Mouse (Mus musculus): ENCODE results near the gene Lrrc27. TPM values are rescaled to one million over a fixed set of nuclear protein-coding genes. Genes with fewer than 3 reads are reported as not detected.

Gene Lrrc27
- polyA plus RNA-seq, 1 experiment from 2014 or later, result 94.3 TPM

GRCm38 (mm10) chr7:139246931-139247880 lies 34.4 kb downstream of the Lrrc27 start:
- Histone ChIP-seq H3K27ac (peak overlapping the region; percentile 83), H3K79me2 (ENCODE audit: inconsistent target) (peaks cover 38% of the 10 kb centered on the region), H3K36me3 (ENCODE audit: inconsistent target) (no peaks in the 10 kb centered on the region), H3K4me3 (ENCODE audit: inconsistent target) (peak overlapping the region; percentile 34)
- WGBS (ENCODE audit: missing documents), result 58% methylated on average over 37 of the region's 38 CpGs

- Histone ChIP-seq H3K27ac (peak within 1 kb of the TSS; percentile 93), H3K4me3 (ENCODE audit: inconsistent target) (peak within 1 kb of the TSS; percentile 84)
- WGBS (ENCODE audit: missing documents), result under 1% methylated on average over 62 of the region's 72 CpGs
Measured at GRCm38 (mm10) chr7:139247881-139248614, 35.3 kb downstream of the Lrrc27 start, which contains the start of gene Pwwp2b. Gene Pwwp2b (plus strand): TSS chr7:139248482.

DNA sequence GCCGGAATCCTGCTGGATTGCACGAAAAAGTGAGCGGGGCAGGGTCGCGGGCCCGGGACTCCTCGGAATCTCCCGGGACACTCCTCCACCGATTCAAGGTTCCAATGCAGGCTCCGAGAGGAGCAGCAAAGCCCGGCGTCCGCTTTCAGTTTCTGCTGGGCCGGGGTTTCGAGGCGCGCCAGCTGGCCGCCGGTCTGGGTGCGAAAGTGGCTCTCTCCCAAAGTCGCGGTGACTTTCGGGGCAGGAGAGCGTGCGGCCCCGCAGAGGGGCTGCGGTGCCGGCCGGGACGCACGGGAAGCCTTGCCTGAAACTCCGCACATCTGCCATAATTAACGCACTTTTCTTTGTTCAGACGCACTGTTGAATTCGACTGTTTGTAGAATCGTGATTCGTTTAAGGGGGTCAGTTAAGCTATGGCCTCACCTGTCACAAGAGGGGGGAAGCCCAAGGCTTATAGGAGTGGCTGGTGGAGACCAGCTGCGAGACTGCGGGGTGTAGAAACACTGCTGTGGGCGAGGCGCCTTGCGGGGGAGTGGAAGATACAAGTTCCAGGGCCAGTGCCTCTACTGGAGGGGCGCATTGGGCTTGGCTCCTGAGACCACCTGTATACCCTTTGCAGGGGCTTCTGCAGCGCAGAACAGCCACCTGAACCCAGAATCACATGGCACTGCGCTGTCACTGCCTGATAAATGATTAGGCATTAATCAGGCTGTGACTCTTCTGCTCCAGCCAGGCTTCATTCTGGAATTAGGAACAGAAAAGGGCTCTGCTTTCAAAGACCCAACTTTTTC lies 36.0 kb downstream of the Lrrc27 start:
- H3K79me2 ChIP-seq (ENCODE audit: inconsistent target), result peaks cover 54% of the 10 kb centered on the region
- peak overlapping the region; percentile 84 for H3K4me3 ChIP-seq (ENCODE audit: inconsistent target)
- 4% methylated on average over 42 of the region's 45 CpGs for WGBS (ENCODE audit: missing documents)
- no peaks in the 10 kb centered on the region for H3K36me3 ChIP-seq (ENCODE audit: inconsistent target)
- peak overlapping the region; percentile 93 for H3K27ac ChIP-seq

More at GRCm38 (mm10) chr7:139247881-139248614, 35.3 kb downstream of the Lrrc27 start, which contains the start of gene Pwwp2b:
- Histone ChIP-seq H3K79me2 (ENCODE audit: inconsistent target) (peaks cover 47% of the 10 kb centered on the region), H3K36me3 (ENCODE audit: inconsistent target) (no peaks in the 10 kb centered on the region)

DNA sequence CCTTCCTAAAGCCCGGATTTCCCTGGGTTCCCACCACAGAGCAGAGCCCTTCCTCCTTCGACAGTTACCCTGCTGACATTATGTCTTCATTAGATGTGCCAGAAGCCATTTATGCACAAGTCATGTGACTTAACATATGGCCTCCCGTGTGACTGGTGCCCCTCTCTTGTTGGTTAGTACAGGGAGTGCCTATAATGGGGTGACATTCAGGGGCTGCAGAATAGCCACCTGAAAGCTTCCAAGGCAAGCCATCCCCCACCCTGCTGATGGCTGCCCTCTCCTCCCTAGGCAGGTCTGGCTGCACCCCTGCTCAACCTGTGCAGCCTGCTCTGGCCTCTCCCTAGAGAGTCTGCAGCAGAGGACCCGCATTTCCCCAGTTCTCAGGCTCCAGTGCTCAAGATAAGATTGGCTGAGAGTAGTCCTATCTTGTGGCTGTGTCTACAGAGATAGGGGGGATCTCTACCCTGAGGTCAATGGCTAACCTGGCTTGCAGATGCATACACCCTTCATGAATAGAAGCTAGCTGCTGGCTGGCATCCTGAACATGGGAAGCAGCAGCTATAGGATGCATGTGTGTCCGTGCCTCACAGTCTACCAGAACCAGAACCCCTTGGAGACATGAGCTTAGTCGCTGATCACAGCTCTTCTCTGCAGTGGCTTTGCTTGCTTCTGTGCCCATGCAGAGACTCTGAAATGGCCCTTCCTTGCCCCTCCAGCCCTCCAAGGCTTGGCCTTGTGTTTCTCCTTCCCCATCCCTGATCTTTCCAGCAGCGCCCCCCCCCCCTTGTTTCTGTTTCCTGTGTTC lies 36.8 kb downstream of the Lrrc27 start:
- Histone ChIP-seq H3K36me3 (ENCODE audit: inconsistent target) (peaks cover 7% of the 10 kb centered on the region; the same call in 1 of the 2 replicates), H3K27ac (peak overlapping the region; percentile 93), H3K79me2 (ENCODE audit: inconsistent target) (peaks cover 62% of the 10 kb centered on the region), H3K4me3 (ENCODE audit: inconsistent target) (peak overlapping the region; percentile 84)
- 48% methylated on average over 6 of the region's 7 CpGs for WGBS (ENCODE audit: missing documents)

GRCm38 (mm10) chr7:139251881-139252301 lies 39.1 kb downstream of the Lrrc27 start:
- WGBS (ENCODE audit: missing documents), result 96% methylated on average over 5 of the region's 5 CpGs
- H3K36me3 ChIP-seq (ENCODE audit: inconsistent target), result peaks cover 30% of the 10 kb centered on the region

DNA sequence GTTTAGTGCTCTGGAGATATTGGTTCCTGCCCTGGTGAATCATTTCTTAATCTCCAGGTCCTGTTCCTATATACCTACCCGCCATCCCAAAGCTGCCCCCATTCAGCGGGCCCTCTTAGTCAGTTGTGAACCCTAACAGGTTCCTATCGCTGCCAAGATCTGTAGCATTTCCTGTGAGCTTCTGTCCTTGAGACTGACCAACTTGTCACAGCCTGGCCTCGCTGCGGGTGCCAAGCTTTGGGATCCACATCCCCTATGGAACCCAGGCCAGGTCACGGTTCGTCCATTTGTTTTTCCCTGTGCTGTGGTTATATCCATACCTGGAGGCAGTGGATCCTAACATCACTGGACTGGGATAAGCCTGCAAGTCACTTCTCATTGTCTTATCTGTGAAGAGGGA lies 39.8 kb downstream of the Lrrc27 start:
- Histone ChIP-seq H3K27ac (no peak overlapping the region), H3K36me3 (ENCODE audit: inconsistent target) (peaks cover 36% of the 10 kb centered on the region)
- WGBS (ENCODE audit: missing documents), result 91% methylated on average over 7 of the region's 7 CpGs

More at GRCm38 (mm10) chr7:139251881-139252301, 39.1 kb downstream of the Lrrc27 start:
- no peak overlapping the region for H3K27ac ChIP-seq
- H3K79me2 ChIP-seq (ENCODE audit: inconsistent target), result peaks cover 85% of the 10 kb centered on the region
- H3K4me3 ChIP-seq (ENCODE audit: inconsistent target), result no peak overlapping the region

GRCm38 (mm10) chr7:139252986-139253385 lies 40.2 kb downstream of the Lrrc27 start:
- no peak overlapping the region for H3K27ac ChIP-seq

More for the DNA sequence above, 39.8 kb downstream of the Lrrc27 start:
- Histone ChIP-seq H3K4me3 (ENCODE audit: inconsistent target) (no peak overlapping the region), H3K79me2 (ENCODE audit: inconsistent target) (peaks cover 92% of the 10 kb centered on the region)

GRCm38 (mm10) chr7:139253462-139253861 lies 40.7 kb downstream of the Lrrc27 start:
- H3K36me3 ChIP-seq (ENCODE audit: inconsistent target), result peaks cover 45% of the 10 kb centered on the region
- WGBS (ENCODE audit: missing documents), result 65% methylated on average over 3 of the region's 3 CpGs
- no peak overlapping the region for H3K27ac ChIP-seq

More at GRCm38 (mm10) chr7:139252986-139253385, 40.2 kb downstream of the Lrrc27 start:
- Histone ChIP-seq H3K79me2 (ENCODE audit: inconsistent target) (peaks cover 96% of the 10 kb centered on the region), H3K36me3 (ENCODE audit: inconsistent target) (peaks cover 41% of the 10 kb centered on the region), H3K4me3 (ENCODE audit: inconsistent target) (no peak overlapping the region)
- WGBS (ENCODE audit: missing documents), result 84% methylated on average over 9 of the region's 9 CpGs

GRCm38 (mm10) chr7:139254626-139255025 lies 41.8 kb downstream of the Lrrc27 start:
- Histone ChIP-seq H3K36me3 (ENCODE audit: inconsistent target) (peaks cover 57% of the 10 kb centered on the region), H3K27ac (no peak overlapping the region), H3K79me2 (ENCODE audit: inconsistent target) (peaks cover 100% of the 10 kb centered on the region), H3K4me3 (ENCODE audit: inconsistent target) (no peak overlapping the region)
- WGBS (ENCODE audit: missing documents), result 91% methylated on average over 5 of the region's 5 CpGs

More at GRCm38 (mm10) chr7:139253462-139253861, 40.7 kb downstream of the Lrrc27 start:
- peaks cover 100% of the 10 kb centered on the region for H3K79me2 ChIP-seq (ENCODE audit: inconsistent target)
- H3K4me3 ChIP-seq (ENCODE audit: inconsistent target), result no peak overlapping the region

GRCm38 (mm10) chr7:139257752-139258542 lies 45.2 kb downstream of the Lrrc27 start:
- H3K4me3 ChIP-seq (ENCODE audit: inconsistent target), result no peak overlapping the region
- H3K79me2 ChIP-seq (ENCODE audit: inconsistent target), result peaks cover 100% of the 10 kb centered on the region
- 90% methylated on average over 10 of the region's 10 CpGs for WGBS (ENCODE audit: missing documents)
- H3K27ac ChIP-seq, result no peak overlapping the region
- peaks cover 85% of the 10 kb centered on the region for H3K36me3 ChIP-seq (ENCODE audit: inconsistent target)

- peaks cover 69% of the 10 kb centered on the region for H3K79me2 ChIP-seq (ENCODE audit: inconsistent target)
- H3K27ac ChIP-seq, result no peak overlapping the region
- H3K36me3 ChIP-seq (ENCODE audit: inconsistent target), result peaks cover 83% of the 10 kb centered on the region
- H3K4me3 ChIP-seq (ENCODE audit: inconsistent target), result no peak overlapping the region
- 91% methylated on average over 4 of the region's 4 CpGs for WGBS (ENCODE audit: missing documents)
Measured at GRCm38 (mm10) chr7:139264337-139264736, 51.5 kb downstream of the Lrrc27 start.

GRCm38 (mm10) chr7:139265634-139266033 lies 52.8 kb downstream of the Lrrc27 start:
- WGBS (ENCODE audit: missing documents), result 90% methylated on average over 6 of the region's 6 CpGs
- Histone ChIP-seq H3K36me3 (ENCODE audit: inconsistent target) (peaks cover 71% of the 10 kb centered on the region), H3K27ac (no peak overlapping the region), H3K79me2 (ENCODE audit: inconsistent target) (peaks cover 56% of the 10 kb centered on the region), H3K4me3 (ENCODE audit: inconsistent target) (no peak overlapping the region)

All from macrophage (primary cell).